Mouse (Mus musculus) liver, adult 2 months (tissue): ENCODE results near the gene Sox1. TPM values are rescaled to one million over a fixed set of nuclear protein-coding genes. Genes with fewer than 3 reads are reported as not detected.

Experiments
- DNase-seq: peaks from one replicate; pipeline ENCODE4 v3.0.0-alpha.2; 2011; ENCODE audit warnings: low read depth, low spot score; ENCODE audit errors: extremely low read depth
- H3K27ac ChIP-seq: fragments of 200-500 bp; replicated peaks from 2 replicates; pipeline ENCODE4 v1.5.1; 2012; ENCODE audit warnings: low read depth, mild to moderate bottlenecking, control low read depth, inconsistent platforms, low read length; ENCODE audit not compliant: insufficient read depth
- H3K27me3 ChIP-seq: fragments of 200-500 bp; 2 replicates; pipeline ENCODE4 v1.6.1; 2012; ENCODE audit warnings: mild to moderate bottlenecking, moderate library complexity, low read length, inconsistent platforms; ENCODE audit not compliant: control insufficient read depth, insufficient read depth
- H3K36me3 ChIP-seq: fragments of 200-500 bp; 2 replicates; pipeline ENCODE4 v1.6.1; 2012; ENCODE audit warnings: low read length, inconsistent platforms; ENCODE audit not compliant: control insufficient read depth, insufficient read depth
- H3K4me1 ChIP-seq: fragments of 200-500 bp; 2 replicates; pipeline ENCODE4 v1.6.1; 2011; ENCODE audit warnings: low read length; ENCODE audit not compliant: control insufficient read depth, insufficient read depth
- H3K4me3 ChIP-seq: fragments of 200-500 bp; 2 replicates; pipeline ENCODE4 v1.5.1; 2011; ENCODE audit warnings: low read depth, mild to moderate bottlenecking, control low read depth, low read length, moderate library complexity; ENCODE audit not compliant: insufficient read depth
- H3K79me2 ChIP-seq: fragments of 200-500 bp; 2 replicates; pipeline ENCODE4 v1.6.1; 2012; ENCODE audit warnings: inconsistent platforms, mild to moderate bottlenecking, low read length, moderate library complexity; ENCODE audit not compliant: control insufficient read depth, insufficient read depth
- H3K9ac ChIP-seq: fragments of 200-500 bp; 2 replicates; pipeline ENCODE4 v1.6.1; 2012; ENCODE audit warnings: low read depth, mild to moderate bottlenecking, control low read depth, inconsistent platforms, low read length
- CTCF ChIP-seq: fragments of 200-500 bp; IDR thresholded peaks from 2 replicates; pipeline ENCODE4 v1.5.1; 2011; ENCODE audit warnings: low read depth, low read length, control low read depth
- POLR2A ChIP-seq: fragments of 200-500 bp; IDR thresholded peaks from 2 replicates; pipeline ENCODE4 v1.6.1; 2011; ENCODE audit warnings: low read length, control low read depth; ENCODE audit not compliant: insufficient read depth; ENCODE audit errors: extremely low read depth
- WGBS: fragments of 180-500 bp; shearing (Covaris S2); methylation state at CpG from one replicate; pipeline ENCODE4 v1.1.7; 2018; 5-methylcytosine and 5-hydroxymethylcytosine counted together
- polyA plus RNA-seq: library from polyadenylated mRNA; depleted of rRNA; stranded (reverse); fragments of >200 nt; gene quantifications from 2 replicates; pipeline ENCODE4 v1.2.3, GENCODE M21; 2012
- total RNA-seq: library from RNA; depleted of rRNA; stranded (reverse); fragments of >200 nt; gene quantifications from 2 replicates; pipeline ENCODE4 v1.2.3, GENCODE M21; 2014

The Sox1 gene
- total and polyA plus RNA-seq, 2 experiments, result not detected

DNA sequence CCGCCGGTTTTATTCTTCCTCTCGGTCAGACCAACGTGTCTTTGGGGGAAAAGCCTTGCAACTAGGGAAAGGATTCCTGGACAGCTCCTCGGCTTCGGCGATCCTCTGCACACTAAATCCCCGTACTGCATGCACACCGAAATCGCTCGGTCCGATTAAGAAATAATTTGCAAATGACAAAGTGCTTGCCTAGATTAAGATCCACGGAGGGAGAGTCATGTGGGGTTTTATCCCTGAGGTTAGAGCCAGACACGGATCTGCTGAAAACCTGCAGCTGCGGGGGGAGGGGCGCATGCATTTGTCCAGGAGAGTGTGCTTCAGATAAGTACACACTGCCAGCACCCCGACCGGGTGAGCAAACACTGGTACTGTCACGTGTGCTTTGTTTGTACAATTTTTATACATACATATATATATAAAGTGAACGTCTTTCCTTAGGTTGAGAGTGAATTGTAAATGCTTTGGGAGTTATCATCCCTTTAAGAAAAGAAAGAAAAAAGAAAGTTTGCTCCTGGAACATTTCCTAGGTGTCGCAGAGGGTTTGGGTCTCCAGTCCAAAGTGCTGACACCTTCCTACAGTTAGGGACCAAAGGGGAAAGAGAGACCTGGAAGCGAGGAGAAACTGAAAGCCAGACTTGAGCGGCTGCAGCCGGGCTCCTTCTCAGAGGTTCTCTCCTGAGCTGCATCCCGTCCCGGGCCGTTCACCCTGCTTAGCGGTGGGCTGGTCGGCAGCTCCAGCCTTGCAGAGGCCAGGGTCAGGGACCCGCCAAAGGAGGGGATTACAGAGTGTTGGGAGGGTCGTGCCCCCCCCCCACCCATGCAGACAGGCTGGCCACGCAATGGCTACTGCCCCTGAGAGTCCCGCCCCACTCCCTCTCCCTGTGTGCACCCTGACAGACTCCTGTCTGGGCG, 10.9 kb upstream of the Sox1 start:
- TF ChIP-seq CTCF (no peak), POLR2A (no peak)
- peak; percentile 6 for DNase-seq
- no peak overlapping the region; the same call in 1 of the 2 replicates for H3K4me3 ChIP-seq
- 2% methylated on average over 34 of the region's 34 CpGs for WGBS
- H3K27me3 ChIP-seq, result peaks cover 24% of the 10 kb centered on the region
- H3K27ac ChIP-seq, result no peak overlapping the region
- no peak overlapping the region for H3K9ac ChIP-seq
- H3K79me2 ChIP-seq, result no peaks in the 10 kb centered on the region
- peaks cover 4% of the 10 kb centered on the region; the same call in 1 of the 2 replicates for H3K4me1 ChIP-seq
- no peaks in the 10 kb centered on the region for H3K36me3 ChIP-seq

DNA sequence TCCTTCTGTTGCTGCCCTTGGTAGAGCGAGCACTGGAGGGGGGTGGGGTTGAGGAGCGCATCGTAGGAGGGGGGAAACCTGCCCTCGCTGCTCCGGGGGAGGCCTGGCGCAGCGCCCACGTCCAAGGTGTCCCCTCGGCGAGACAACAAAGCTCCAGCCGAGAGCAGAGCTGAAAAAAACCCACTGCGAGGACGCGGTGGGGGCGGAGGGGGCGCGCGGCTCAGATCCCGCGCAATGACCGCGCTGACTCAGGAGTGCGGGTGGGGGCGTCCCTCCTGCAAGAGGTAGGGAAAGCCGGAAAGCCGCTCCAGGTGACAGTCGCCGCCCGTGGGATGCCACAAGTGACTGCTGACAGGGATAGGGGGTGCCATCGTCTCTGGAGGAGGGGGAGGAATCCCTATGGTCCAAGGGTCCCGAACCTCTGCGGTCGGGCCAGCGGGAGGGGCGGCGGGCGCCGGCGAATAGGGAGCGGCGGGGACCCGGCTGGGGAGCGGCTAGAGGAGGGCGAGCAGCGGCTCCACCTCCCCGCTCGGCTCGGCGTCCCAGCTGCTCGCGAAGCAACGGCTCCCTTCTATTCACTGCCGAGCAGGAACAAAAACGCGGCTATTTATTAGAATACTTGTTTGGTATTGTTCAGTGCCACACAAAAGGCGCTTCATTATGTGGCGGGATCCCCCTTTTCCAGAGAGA, 10.0 kb upstream of the Sox1 start:
- Histone ChIP-seq H3K27me3 (peaks cover 25% of the 10 kb centered on the region), H3K4me1 (peaks cover 4% of the 10 kb centered on the region; the same call in 1 of the 2 replicates), H3K4me3 (no peak overlapping the region), H3K27ac (no peak overlapping the region), H3K79me2 (no peaks in the 10 kb centered on the region), H3K9ac (no peak overlapping the region), H3K36me3 (no peaks in the 10 kb centered on the region)
- DNase-seq, result no peak
- TF ChIP-seq POLR2A (no peak), CTCF (no peak)
- 3% methylated on average over 54 of the region's 57 CpGs for WGBS

DNA sequence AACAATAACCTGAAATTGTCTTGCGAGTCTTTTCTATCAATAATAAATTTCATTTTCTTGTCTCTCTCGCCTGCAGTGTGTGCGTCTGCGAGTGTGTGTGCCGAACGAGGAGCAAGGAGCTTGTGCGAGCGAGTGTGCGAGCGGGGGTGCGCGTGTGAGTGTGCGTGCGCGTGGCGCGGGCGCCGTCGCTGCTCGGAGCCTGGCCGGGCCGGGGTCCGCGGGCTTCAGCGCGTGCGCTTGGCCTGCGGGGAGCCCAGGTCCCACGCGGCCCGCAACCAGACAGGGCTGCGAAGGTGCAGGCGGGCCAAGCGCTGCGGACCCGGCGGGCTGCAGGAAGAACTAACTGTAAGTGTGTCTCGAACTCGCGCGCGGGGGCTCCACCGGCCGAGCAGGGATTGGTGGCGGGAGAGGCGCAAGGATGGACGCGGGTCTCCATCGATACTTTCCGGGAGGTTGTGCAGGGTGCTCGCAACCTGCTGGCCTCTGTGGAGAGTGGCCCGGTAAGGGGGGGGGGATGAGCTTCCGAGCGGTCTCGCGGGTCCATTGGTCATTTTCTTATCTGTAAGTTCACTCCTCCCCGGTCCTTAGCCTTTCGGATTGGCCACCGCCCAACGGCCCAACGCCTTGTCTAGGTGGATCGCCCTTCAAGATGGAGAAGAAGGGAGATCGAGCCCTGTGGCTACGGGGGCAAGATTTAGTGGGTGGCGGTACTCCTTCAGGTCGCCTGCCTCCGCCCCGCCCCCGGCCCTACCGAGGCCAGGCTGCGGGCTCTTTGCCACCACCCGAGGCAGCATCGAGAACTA, 9.2 kb upstream of the Sox1 start:
- TF ChIP-seq POLR2A (no peak), CTCF (no peak)
- no peak overlapping the region for H3K9ac ChIP-seq
- no peaks in the 10 kb centered on the region for H3K79me2 ChIP-seq
- H3K4me1 ChIP-seq, result peaks cover 4% of the 10 kb centered on the region; the same call in 1 of the 2 replicates
- no peak overlapping the region for H3K27ac ChIP-seq
- H3K36me3 ChIP-seq, result no peaks in the 10 kb centered on the region
- peaks cover 30% of the 10 kb centered on the region for H3K27me3 ChIP-seq
- DNase-seq, result no peak
- H3K4me3 ChIP-seq, result no peak overlapping the region
- WGBS, result 4% methylated on average over 74 of the region's 74 CpGs

DNA sequence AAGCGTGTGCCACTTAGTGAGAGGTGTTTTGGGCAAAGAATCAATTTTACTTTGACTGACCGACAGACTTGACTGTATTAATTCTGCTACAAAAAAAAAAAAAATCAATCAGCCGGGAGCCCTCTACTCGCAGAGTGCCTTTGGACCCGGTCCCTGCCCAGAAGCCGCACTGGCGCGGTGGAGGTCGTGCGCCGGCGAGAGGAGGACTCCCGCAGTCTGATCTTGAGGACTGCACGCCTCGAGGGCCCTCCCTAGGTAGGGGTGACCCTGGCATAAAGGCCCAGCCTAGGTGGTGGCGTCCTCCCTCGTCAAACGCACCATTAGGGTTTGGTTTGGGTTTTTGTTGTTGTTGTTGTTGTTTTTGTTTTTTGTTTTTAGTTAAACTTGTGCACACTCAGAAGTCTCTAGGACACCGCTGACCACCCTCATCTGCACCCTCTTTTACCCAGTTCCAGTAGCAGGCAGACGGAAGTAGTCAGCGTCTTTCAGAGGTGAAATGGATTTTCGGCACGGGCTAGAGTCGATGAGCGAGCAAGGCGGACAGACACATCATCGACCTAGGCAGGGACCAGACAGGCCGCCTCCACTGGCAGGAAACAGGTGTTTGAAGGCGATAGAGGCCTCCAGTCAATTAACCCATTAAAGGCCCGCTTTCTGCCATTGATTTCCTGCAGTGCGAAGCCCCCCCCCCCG, 8.4 kb upstream of the Sox1 start:
- Histone ChIP-seq H3K27me3 (peaks cover 29% of the 10 kb centered on the region), H3K4me1 (peaks cover 4% of the 10 kb centered on the region; the same call in 1 of the 2 replicates), H3K27ac (no peak overlapping the region), H3K9ac (no peak overlapping the region), H3K4me3 (no peak overlapping the region), H3K79me2 (no peaks in the 10 kb centered on the region), H3K36me3 (no peaks in the 10 kb centered on the region)
- no peak for TF ChIP-seq POLR2A
- TF ChIP-seq CTCF, result no peak
- WGBS, result 2% methylated on average over 32 of the region's 32 CpGs
- no peak for DNase-seq

DNA sequence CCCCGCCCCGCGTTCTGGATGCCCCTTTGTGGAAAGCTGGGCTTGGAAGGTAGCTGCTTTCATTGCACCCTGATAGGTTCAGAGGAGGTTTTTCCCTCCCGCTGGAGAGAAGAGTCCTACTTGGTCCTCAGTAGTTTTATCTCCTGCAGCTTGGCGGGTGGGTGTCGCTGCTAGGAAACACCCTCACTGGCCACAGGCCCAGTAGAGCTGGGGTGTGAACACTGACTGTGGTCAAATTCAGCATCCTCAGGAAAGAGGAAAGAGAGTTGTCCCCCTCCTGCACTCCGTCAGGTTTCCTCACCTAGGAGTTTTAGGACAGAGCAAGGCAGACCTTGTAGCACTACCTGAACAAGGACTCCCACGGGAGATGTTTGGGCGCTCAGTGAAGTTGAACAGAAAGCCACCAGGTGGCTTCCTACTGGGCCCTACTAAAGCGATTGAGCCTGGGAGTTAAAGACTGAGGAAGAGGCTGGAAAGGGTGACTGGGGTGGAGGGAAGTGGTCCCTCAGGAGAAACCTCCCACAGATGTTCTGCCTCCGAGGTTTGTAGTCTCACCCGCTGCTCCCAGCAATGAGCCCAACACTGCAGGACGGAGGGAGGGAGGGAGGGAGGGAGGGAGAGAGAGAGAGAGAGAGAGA, 7.8 kb upstream of the Sox1 start:
- TF ChIP-seq CTCF (no peak), POLR2A (no peak)
- Histone ChIP-seq H3K4me3 (no peak overlapping the region), H3K27ac (no peak overlapping the region), H3K36me3 (no peaks in the 10 kb centered on the region), H3K27me3 (peaks cover 29% of the 10 kb centered on the region), H3K79me2 (no peaks in the 10 kb centered on the region), H3K4me1 (peaks cover 4% of the 10 kb centered on the region; the same call in 1 of the 2 replicates), H3K9ac (no peak overlapping the region)
- 3% methylated on average over 12 of the region's 13 CpGs for WGBS
- no peak for DNase-seq
